Mouse (Mus musculus): Measurements from ENCODE around the gene Dll1. TPM values are rescaled to one million over a fixed set of nuclear protein-coding genes. Genes with fewer than 3 reads are reported as not detected.

Gene Dll1
- polyA plus RNA-seq (2015; fragmentation: Nextera tagmentation; extraction: Ambion mirVana) = 28.9 and 30.7 TPM in 2 replicates

- Histone ChIP-seq H3K4me1 (replicated peaks; ENCODE audit: control insufficient read depth, insufficient read depth, low read length) (peaks cover 78% of the 10 kb centered on the region), H3K4me3 (replicated peaks; ENCODE audit: low read length) (peak within 1 kb of the TSS; percentile 89), H3K9ac (replicated peaks; ENCODE audit: low read depth, low read length) (peak within 1 kb of the TSS; percentile 70), H3K9me3 (ENCODE audit: control insufficient read depth, low read length) (no peaks in the 10 kb centered on the region), H3K36me3 (ENCODE audit: control insufficient read depth, insufficient read depth) (peaks cover under 1% of the 10 kb centered on the region; the same call in 1 of the 2 replicates), H3K4me2 (ENCODE audit: low read length) (peak within 1 kb of the TSS; percentile 94), H3K27me3 (replicated peaks; ENCODE audit: control insufficient read depth, insufficient read depth, low read length) (no peaks in the 10 kb centered on the region), H3K27ac (ENCODE audit: low read length) (peak within 1 kb of the TSS; percentile 91)
- ATAC-seq = peak; percentile 47
- under 1% methylated on average over 36 of the region's 36 CpGs for WGBS
These were observed at the start of gene Dll1 for GRCm38 (mm10) chr17:15376494-15377181. Gene Dll1 (minus strand): TSS chr17:15376872.

- no peak overlapping the region for H3K4me2 ChIP-seq (ENCODE audit: low read length)
- H3K27me3 ChIP-seq (replicated peaks; ENCODE audit: control insufficient read depth, insufficient read depth, low read length) = no peaks in the 10 kb centered on the region
- WGBS = 93% methylated on average over 3 of the region's 3 CpGs
- peaks cover 38% of the 10 kb centered on the region for H3K36me3 ChIP-seq (ENCODE audit: control insufficient read depth, insufficient read depth)
- peaks cover 10% of the 10 kb centered on the region for H3K4me1 ChIP-seq (replicated peaks; ENCODE audit: control insufficient read depth, insufficient read depth, low read length)
- no peak overlapping the region for H3K4me3 ChIP-seq (replicated peaks; ENCODE audit: low read length)
- no peak overlapping the region for H3K9ac ChIP-seq (replicated peaks; ENCODE audit: low read depth, low read length)
- no peaks in the 10 kb centered on the region for H3K9me3 ChIP-seq (ENCODE audit: control insufficient read depth, low read length)
- no peak for ATAC-seq
- no peak overlapping the region for H3K27ac ChIP-seq (ENCODE audit: low read length)
These were observed 49.3 kb upstream of the Dll1 start for GRCm38 (mm10) chr17:15425931-15426330.

GRCm38 (mm10) chr17:15423080-15423765 is 46.6 kb upstream of the Dll1 start:
- Histone ChIP-seq H3K27me3 (replicated peaks; ENCODE audit: control insufficient read depth, insufficient read depth, low read length) (no peaks in the 10 kb centered on the region), H3K9me3 (ENCODE audit: control insufficient read depth, low read length) (no peaks in the 10 kb centered on the region), H3K4me2 (ENCODE audit: low read length) (no peak overlapping the region), H3K4me3 (replicated peaks; ENCODE audit: low read length) (no peak overlapping the region), H3K4me1 (replicated peaks; ENCODE audit: control insufficient read depth, insufficient read depth, low read length) (peaks cover 20% of the 10 kb centered on the region), H3K9ac (replicated peaks; ENCODE audit: low read depth, low read length) (no peak overlapping the region), H3K36me3 (ENCODE audit: control insufficient read depth, insufficient read depth) (peaks cover 44% of the 10 kb centered on the region), H3K27ac (ENCODE audit: low read length) (no peak overlapping the region)
- 67% methylated on average over 8 of the region's 8 CpGs for WGBS
- 0 out of 2 replicates have a peak, but pooled peaks have one; percentile 21 for ATAC-seq

GRCm38 (mm10) chr17:15422666-15423065 is 46.0 kb upstream of the Dll1 start:
- Histone ChIP-seq H3K4me2 (ENCODE audit: low read length) (no peak overlapping the region), H3K9me3 (ENCODE audit: control insufficient read depth, low read length) (no peaks in the 10 kb centered on the region), H3K4me3 (replicated peaks; ENCODE audit: low read length) (no peak overlapping the region), H3K9ac (replicated peaks; ENCODE audit: low read depth, low read length) (no peak overlapping the region), H3K27ac (ENCODE audit: low read length) (no peak overlapping the region), H3K27me3 (replicated peaks; ENCODE audit: control insufficient read depth, insufficient read depth, low read length) (no peaks in the 10 kb centered on the region), H3K4me1 (replicated peaks; ENCODE audit: control insufficient read depth, insufficient read depth, low read length) (peaks cover 20% of the 10 kb centered on the region), H3K36me3 (ENCODE audit: control insufficient read depth, insufficient read depth) (peaks cover 42% of the 10 kb centered on the region)
- WGBS = 96% methylated on average over 9 of the region's 9 CpGs
- no peak for ATAC-seq

- H3K4me1 ChIP-seq (replicated peaks; ENCODE audit: control insufficient read depth, insufficient read depth, low read length) = peaks cover 20% of the 10 kb centered on the region
- H3K27ac ChIP-seq (ENCODE audit: low read length) = no peak overlapping the region
- no peak for ATAC-seq
- no peaks in the 10 kb centered on the region for H3K27me3 ChIP-seq (replicated peaks; ENCODE audit: control insufficient read depth, insufficient read depth, low read length)
- H3K36me3 ChIP-seq (ENCODE audit: control insufficient read depth, insufficient read depth) = peaks cover 39% of the 10 kb centered on the region
- H3K9me3 ChIP-seq (ENCODE audit: control insufficient read depth, low read length) = no peaks in the 10 kb centered on the region
- H3K4me3 ChIP-seq (replicated peaks; ENCODE audit: low read length) = no peak overlapping the region
- whole genome bisulfite sequencing = 97% methylated on average over 6 of the region's 6 CpGs
- H3K4me2 ChIP-seq (ENCODE audit: low read length) = no peak overlapping the region
- no peak overlapping the region for H3K9ac ChIP-seq (replicated peaks; ENCODE audit: low read depth, low read length)
These were observed 44.8 kb upstream of the Dll1 start for GRCm38 (mm10) chr17:15421446-15421845.

GRCm38 (mm10) chr17:15420021-15420603 is 43.4 kb upstream of the Dll1 start:
- Histone ChIP-seq H3K27ac (ENCODE audit: low read length) (0 out of 2 replicates have a peak overlapping the region, but pooled peaks have one; percentile 14), H3K4me1 (replicated peaks; ENCODE audit: control insufficient read depth, insufficient read depth, low read length) (peaks cover 20% of the 10 kb centered on the region), H3K9me3 (ENCODE audit: control insufficient read depth, low read length) (no peaks in the 10 kb centered on the region), H3K36me3 (ENCODE audit: control insufficient read depth, insufficient read depth) (peaks cover 36% of the 10 kb centered on the region), H3K9ac (replicated peaks; ENCODE audit: low read depth, low read length) (no peak overlapping the region), H3K27me3 (replicated peaks; ENCODE audit: control insufficient read depth, insufficient read depth, low read length) (no peaks in the 10 kb centered on the region), H3K4me2 (ENCODE audit: low read length) (no peak overlapping the region), H3K4me3 (replicated peaks; ENCODE audit: low read length) (no peak overlapping the region)
- 64% methylated on average over 8 of the region's 8 CpGs for WGBS
- peak; percentile 77 for ATAC-seq

GRCm38 (mm10) chr17:15419534-15419933 is 42.9 kb upstream of the Dll1 start:
- Histone ChIP-seq H3K27me3 (replicated peaks; ENCODE audit: control insufficient read depth, insufficient read depth, low read length) (no peaks in the 10 kb centered on the region), H3K4me1 (replicated peaks; ENCODE audit: control insufficient read depth, insufficient read depth, low read length) (peaks cover 20% of the 10 kb centered on the region), H3K36me3 (ENCODE audit: control insufficient read depth, insufficient read depth) (peaks cover 40% of the 10 kb centered on the region), H3K9ac (replicated peaks; ENCODE audit: low read depth, low read length) (no peak overlapping the region), H3K9me3 (ENCODE audit: control insufficient read depth, low read length) (no peaks in the 10 kb centered on the region), H3K27ac (ENCODE audit: low read length) (no peak overlapping the region), H3K4me3 (replicated peaks; ENCODE audit: low read length) (no peak overlapping the region), H3K4me2 (ENCODE audit: low read length) (no peak overlapping the region)
- ATAC-seq = peak; percentile 39; the same call in 1 of the 2 replicates
- 90% methylated on average over 8 of the region's 8 CpGs for WGBS

GRCm38 (mm10) chr17:15416596-15417215 is 40.0 kb upstream of the Dll1 start:
- Histone ChIP-seq H3K27me3 (replicated peaks; ENCODE audit: control insufficient read depth, insufficient read depth, low read length) (no peaks in the 10 kb centered on the region), H3K9ac (replicated peaks; ENCODE audit: low read depth, low read length) (no peak overlapping the region), H3K36me3 (ENCODE audit: control insufficient read depth, insufficient read depth) (peaks cover 30% of the 10 kb centered on the region), H3K4me2 (ENCODE audit: low read length) (no peak overlapping the region), H3K4me3 (replicated peaks; ENCODE audit: low read length) (no peak overlapping the region), H3K4me1 (replicated peaks; ENCODE audit: control insufficient read depth, insufficient read depth, low read length) (peaks cover 13% of the 10 kb centered on the region; the same call in 1 of the 2 replicates), H3K27ac (ENCODE audit: low read length) (no peak overlapping the region), H3K9me3 (ENCODE audit: control insufficient read depth, low read length) (no peaks in the 10 kb centered on the region)
- 92% methylated on average over 12 of the region's 12 CpGs for WGBS
- ATAC-seq = no peak

GRCm38 (mm10) chr17:15410861-15411260 is 34.2 kb upstream of the Dll1 start:
- H3K27me3 ChIP-seq (replicated peaks; ENCODE audit: control insufficient read depth, insufficient read depth, low read length) = no peaks in the 10 kb centered on the region
- H3K27ac ChIP-seq (ENCODE audit: low read length) = no peak overlapping the region
- no peaks in the 10 kb centered on the region for H3K9me3 ChIP-seq (ENCODE audit: control insufficient read depth, low read length)
- no peak for ATAC-seq
- H3K4me1 ChIP-seq (replicated peaks; ENCODE audit: control insufficient read depth, insufficient read depth, low read length) = no peaks in the 10 kb centered on the region
- no peak overlapping the region for H3K4me2 ChIP-seq (ENCODE audit: low read length)
- WGBS = 100% methylated on average over 1 of the region's 1 CpGs
- peaks cover 36% of the 10 kb centered on the region for H3K36me3 ChIP-seq (ENCODE audit: control insufficient read depth, insufficient read depth)
- no peak overlapping the region for H3K4me3 ChIP-seq (replicated peaks; ENCODE audit: low read length)
- no peak overlapping the region for H3K9ac ChIP-seq (replicated peaks; ENCODE audit: low read depth, low read length)

Data from forebrain, embryonic 16.5 days (tissue).